Mouse (Mus musculus) embryonic facial prominence, embryonic 14.5 days (tissue): ENCODE measurements around the gene Sfrp5. TPM values are rescaled to one million over a fixed set of nuclear protein-coding genes. Genes with fewer than 3 reads are reported as not detected.
A peak's percentile ranks its signal among the peaks of the same experiment; 100 is the strongest.

Source experiments
- ATAC-seq: fragments of 200-750 bp; cut with Nextera tagmentation; 2 replicates; pipeline ENCODE4 v1.8.0; 2017; ENCODE audit warnings: low read depth, moderate number of reproducible peaks, moderate TSS enrichment
- DNase-seq: peaks from one replicate; pipeline ENCODE4 v3.0.0-alpha.2; 2015; ENCODE audit warnings: low spot score
- H3K27ac ChIP-seq: fragments of 300-500 bp; sonication (generic); replicated peaks from 2 replicates; pipeline ENCODE4 v1.5.1; 2014; ENCODE audit warnings: low read depth, mild to moderate bottlenecking, low read length, moderate library complexity
- H3K27me3 ChIP-seq: fragments of 300-500 bp; sonication (generic); replicated peaks from 2 replicates; pipeline ENCODE4 v1.6.1; 2014; ENCODE audit warnings: low read length; ENCODE audit not compliant: control insufficient read depth, insufficient read depth
- H3K36me3 ChIP-seq: fragments of 300-500 bp; sonication (generic); 2 replicates; pipeline ENCODE4 v1.6.1; 2014; ENCODE audit warnings: low read length, mixed read lengths; ENCODE audit not compliant: control insufficient read depth, insufficient read depth
- H3K4me1 ChIP-seq: fragments of 300-500 bp; sonication (generic); 2 replicates; pipeline ENCODE4 v1.6.1; 2014; ENCODE audit warnings: antibody characterized with exemption, low read length; ENCODE audit not compliant: control insufficient read depth, insufficient read depth
- H3K4me2 ChIP-seq: fragments of 300-500 bp; sonication (generic); 2 replicates; pipeline ENCODE4 v1.6.1; 2014; ENCODE audit warnings: low read depth, mild to moderate bottlenecking, low read length, moderate library complexity, mixed read lengths
- H3K4me3 ChIP-seq: fragments of 300-500 bp; sonication (generic); 2 replicates; pipeline ENCODE4 v1.5.1; 2014; ENCODE audit warnings: low read depth, mild to moderate bottlenecking, low read length
- H3K9ac ChIP-seq: fragments of 300-500 bp; sonication (generic); 2 replicates; pipeline ENCODE4 v1.6.1; 2014; ENCODE audit warnings: low read depth, mild to moderate bottlenecking, low read length, moderate library complexity, mixed read lengths
- H3K9me3 ChIP-seq: fragments of 300-500 bp; sonication (generic); 2 replicates; pipeline ENCODE4 v1.6.1; 2016; ENCODE audit warnings: low read length; ENCODE audit not compliant: control insufficient read depth
- WGBS: fragments of 180-500 bp; shearing (Covaris S2); extraction: QIAGEN DNeasy Blood & Tissue Kit; methylation state at CpG from one replicate; pipeline ENCODE4 v1.1.7; 2014; 5-methylcytosine and 5-hydroxymethylcytosine counted together
- polyA plus RNA-seq: library from polyadenylated mRNA; unstranded; fragments of >200 nt; fragmentation: Nextera tagmentation; extraction: Ambion mirVana; gene quantifications from 2 replicates; pipeline ENCODE4 v1.2.1, GENCODE M21; 2014

Gene Sfrp5
- polyA plus RNA-seq, result 18.0 and 18.3 TPM in 2 replicates

GRCm38 (mm10) chr19:42201696-42202381 lies at the start of gene Sfrp5:
Sfrp5 (minus strand) TSS chr19:42202252.
- ATAC-seq (peak; percentile 27; the same call in 1 of the 2 replicates), DNase-seq (no peak)
- Histone ChIP-seq H3K9ac (peak within 1 kb of the TSS; percentile 30; the same call in 1 of the 2 replicates), H3K36me3 (no peaks in the 10 kb centered on the region), H3K9me3 (no peaks in the 10 kb centered on the region), H3K4me3 (peak within 1 kb of the TSS; percentile 35), H3K4me2 (peak within 1 kb of the TSS; percentile 55), H3K4me1 (peaks cover 14% of the 10 kb centered on the region; the same call in 1 of the 2 replicates), H3K27me3 (peaks cover 62% of the 10 kb centered on the region), H3K27ac (no peak within 1 kb of the TSS)
- 1% methylated on average over 30 of the region's 60 CpGs for WGBS

GRCm38 (mm10) chr19:42249976-42250914 lies 48.2 kb upstream of the Sfrp5 start:
- no peak overlapping the region for H3K27ac ChIP-seq
- H3K9me3 ChIP-seq, result no peaks in the 10 kb centered on the region
- DNase-seq (no peak), ATAC-seq (no peak; the same call in 1 of the 2 replicates)
- H3K4me1 ChIP-seq, result no peaks in the 10 kb centered on the region; the same call in 1 of the 2 replicates
- no peak overlapping the region for H3K9ac ChIP-seq
- no peaks in the 10 kb centered on the region for H3K36me3 ChIP-seq
- H3K27me3 ChIP-seq, result peaks cover 15% of the 10 kb centered on the region
- no peak overlapping the region for H3K4me2 ChIP-seq
- H3K4me3 ChIP-seq, result no peak overlapping the region
- 55% methylated on average over 11 of the region's 11 CpGs for WGBS

GRCm38 (mm10) chr19:42247519-42247918 lies 45.5 kb upstream of the Sfrp5 start, which contains the start of gene Golga7b:
Golga7b (plus strand) TSS chr19:42247574.
- H3K4me3 ChIP-seq, result no peak within 1 kb of the TSS
- WGBS, result 77% methylated on average over 3 of the region's 3 CpGs
- no peaks in the 10 kb centered on the region for H3K27me3 ChIP-seq
- H3K27ac ChIP-seq, result no peak within 1 kb of the TSS
- no peaks in the 10 kb centered on the region for H3K36me3 ChIP-seq
- no peak within 1 kb of the TSS for H3K4me2 ChIP-seq
- no peak for DNase-seq
- no peak for ATAC-seq
- no peak within 1 kb of the TSS for H3K9ac ChIP-seq
- H3K4me1 ChIP-seq, result no peaks in the 10 kb centered on the region
- H3K9me3 ChIP-seq, result no peaks in the 10 kb centered on the region

- no peak for DNase-seq
- H3K36me3 ChIP-seq, result no peaks in the 10 kb centered on the region
- no peak overlapping the region for H3K4me2 ChIP-seq
- H3K27me3 ChIP-seq, result no peaks in the 10 kb centered on the region
- H3K9ac ChIP-seq, result no peak overlapping the region
- no peaks in the 10 kb centered on the region for H3K9me3 ChIP-seq
- no peak overlapping the region for H3K4me3 ChIP-seq
- no peaks in the 10 kb centered on the region for H3K4me1 ChIP-seq
- ATAC-seq, result no peak
- WGBS, result 51% methylated on average over 5 of the region's 5 CpGs
- no peak overlapping the region for H3K27ac ChIP-seq
These were observed 44.6 kb upstream of the Sfrp5 start for GRCm38 (mm10) chr19:42246626-42247025.

GRCm38 (mm10) chr19:42243401-42243800 lies 41.3 kb upstream of the Sfrp5 start:
- WGBS, result 59% methylated on average over 3 of the region's 3 CpGs
- ATAC-seq (no peak), DNase-seq (no peak)
- no peaks in the 10 kb centered on the region for H3K36me3 ChIP-seq
- H3K4me3 ChIP-seq, result no peak overlapping the region
- no peaks in the 10 kb centered on the region for H3K9me3 ChIP-seq
- H3K4me2 ChIP-seq, result no peak overlapping the region
- H3K27me3 ChIP-seq, result no peaks in the 10 kb centered on the region
- H3K4me1 ChIP-seq, result peaks cover 5% of the 10 kb centered on the region; the same call in 1 of the 2 replicates
- H3K9ac ChIP-seq, result no peak overlapping the region
- no peak overlapping the region for H3K27ac ChIP-seq

GRCm38 (mm10) chr19:42240881-42241280 lies 38.8 kb upstream of the Sfrp5 start:
- no peak for ATAC-seq
- no peaks in the 10 kb centered on the region for H3K36me3 ChIP-seq
- no peak overlapping the region for H3K4me2 ChIP-seq
- no peak for DNase-seq
- 33% methylated on average over 7 of the region's 8 CpGs for WGBS
- no peaks in the 10 kb centered on the region for H3K9me3 ChIP-seq
- H3K4me1 ChIP-seq, result peaks cover 5% of the 10 kb centered on the region; the same call in 1 of the 2 replicates
- no peak overlapping the region for H3K27ac ChIP-seq
- no peaks in the 10 kb centered on the region for H3K27me3 ChIP-seq
- no peak overlapping the region for H3K9ac ChIP-seq
- no peak overlapping the region for H3K4me3 ChIP-seq

GRCm38 (mm10) chr19:42238341-42238715 lies 36.3 kb upstream of the Sfrp5 start:
- Histone ChIP-seq H3K27ac (no peak overlapping the region), H3K9me3 (no peaks in the 10 kb centered on the region), H3K27me3 (no peaks in the 10 kb centered on the region), H3K36me3 (no peaks in the 10 kb centered on the region), H3K4me1 (peaks cover 5% of the 10 kb centered on the region; the same call in 1 of the 2 replicates), H3K9ac (no peak overlapping the region), H3K4me3 (no peak overlapping the region), H3K4me2 (no peak overlapping the region)
- ATAC-seq, result no peak
- DNase-seq, result no peak
- WGBS, result 61% methylated on average over 7 of the region's 7 CpGs

- H3K4me2 ChIP-seq, result no peak overlapping the region
- WGBS, result 25% methylated on average over 4 of the region's 4 CpGs
- no peaks in the 10 kb centered on the region for H3K27me3 ChIP-seq
- H3K4me3 ChIP-seq, result no peak overlapping the region
- no peaks in the 10 kb centered on the region for H3K36me3 ChIP-seq
- DNase-seq, result peak; percentile 27
- no peaks in the 10 kb centered on the region for H3K9me3 ChIP-seq
- H3K4me1 ChIP-seq, result peaks cover 5% of the 10 kb centered on the region; the same call in 1 of the 2 replicates
- no peak overlapping the region for H3K9ac ChIP-seq
- H3K27ac ChIP-seq, result no peak overlapping the region
- ATAC-seq, result peak; percentile 45; the same call in 1 of the 2 replicates
These were observed 35.7 kb upstream of the Sfrp5 start for GRCm38 (mm10) chr19:42237602-42238340.
